Mouse (Mus musculus) gastrocnemius, adult 2 months (tissue): ENCODE measurements around the gene Snupn. TPM values are rescaled to one million over a fixed set of nuclear protein-coding genes. Genes with fewer than 3 reads are reported as not detected.
A peak's percentile ranks its signal among the peaks of the same experiment; 100 is the strongest.
"Not testable (repeated sequence)": the region's sequence is repeated elsewhere in the genome, so short reads cannot be mapped to it uniquely, and the experiment has no call there.

Source experiments
- DNase-seq: peaks from one replicate; pipeline ENCODE4 v3.0.0; 2022
- H3K27ac ChIP-seq: fragments of 200-600 bp; 2 replicates; pipeline ENCODE4 v1.8.1; 2022; ENCODE audit warnings: mild to moderate bottlenecking
- H3K4me3 ChIP-seq: fragments of 200-600 bp; 2 replicates; pipeline ENCODE4 v1.8.1; 2022; ENCODE audit warnings: mild to moderate bottlenecking, moderate library complexity
- CTCF ChIP-seq: fragments of 200-600 bp; IDR thresholded peaks from 2 replicates; pipeline ENCODE4 v1.8.1; 2022; ENCODE audit warnings: antibody characterized with exemption, mild to moderate bottlenecking, moderate library complexity
- intact Hi-C: fragments of 180-260 bp; cut with DNase I; formaldehyde crosslinking; loops from one replicate; pipeline ENCODE4 v1.15.1; 2025
- total RNA-seq, 2 experiments: library from RNA; stranded (reverse); gene quantifications; 2 replicates each; pipeline ENCODE4 v1.2.3; 2021

Snupn gene
- total RNA-seq, 2 experiments from 2014 or later = 8.4 to 11.3 TPM

- TF ChIP-seq CTCF = peak; percentile 43
- intact Hi-C loops = no loop called here
- Histone ChIP-seq H3K27ac (peak within 1 kb of the TSS; percentile 98), H3K4me3 (peak within 1 kb of the TSS; percentile 97)
- DNase-seq = peak; percentile 91
Measured at GRCm38 (mm10) chr9:56937223-56938160, 13.2 kb upstream of the Snupn start, which contains the start of gene Imp3. Imp3 (plus strand) TSS chr9:56937475.

GRCm38 (mm10) chr9:56938374-56938773, 12.3 kb upstream of the Snupn start:
- Histone ChIP-seq H3K4me3 (peak overlapping the region; percentile 97), H3K27ac (peak overlapping the region; percentile 98)
- TF ChIP-seq CTCF = no peak
- DNase-seq = no peak
- intact Hi-C loops = no loop called here

GRCm38 (mm10) chr9:56947481-56947880, 3.2 kb upstream of the Snupn start:
- DNase-seq = peak; percentile 26
- H3K4me3 ChIP-seq, H3K27ac ChIP-seq, intact Hi-C loops: not testable (repeated sequence)
- peak; percentile 81 for TF ChIP-seq CTCF

GRCm38 (mm10) chr9:56948699-56949098, 2.0 kb upstream of the Snupn start:
- H3K27ac ChIP-seq, intact Hi-C loops, DNase-seq, H3K4me3 ChIP-seq: not testable (repeated sequence)

GRCm38 (mm10) chr9:56949767-56950166, 911 bp upstream of the Snupn start:
- DNase-seq = no peak
- TF ChIP-seq CTCF = no peak
- peak overlapping the region; percentile 94 for H3K4me3 ChIP-seq
- peak overlapping the region; percentile 97; the same call in 1 of the 2 replicates for H3K27ac ChIP-seq
- intact Hi-C loops = loop anchor here (1.0 to 2.0 kb wide), 2 partner anchors 59 to 182 kb away; no protein-coding TSS in a partner anchor

- TF ChIP-seq CTCF = peak; percentile 12; the same call in 1 of the 2 replicates
- DNase-seq = no peak
- intact Hi-C loops = no loop called here
- Histone ChIP-seq H3K4me3 (no peak overlapping the region), H3K27ac (no peak overlapping the region)
Measured at GRCm38 (mm10) chr9:56953562-56953961, 2.9 kb downstream of the Snupn start.

- DNase-seq = no peak
- no peak overlapping the region for H3K27ac ChIP-seq
- intact Hi-C loops = no loop called here
- no peak for TF ChIP-seq CTCF
- H3K4me3 ChIP-seq = no peak overlapping the region
Measured at GRCm38 (mm10) chr9:56956966-56957675, 6.4 kb downstream of the Snupn start.

GRCm38 (mm10) chr9:56958689-56959088, 8.0 kb downstream of the Snupn start:
- H3K27ac ChIP-seq = no peak overlapping the region
- no peak for DNase-seq
- no peak overlapping the region for H3K4me3 ChIP-seq
- no peak for TF ChIP-seq CTCF
- intact Hi-C loops = no loop called here

- H3K27ac ChIP-seq = no peak overlapping the region
- DNase-seq = no peak
- TF ChIP-seq CTCF = peak; percentile 9; the same call in 1 of the 2 replicates
- intact Hi-C loops = no loop called here
- H3K4me3 ChIP-seq = no peak overlapping the region
Measured at GRCm38 (mm10) chr9:56961591-56961990, 10.9 kb downstream of the Snupn start.

- intact Hi-C loops = loop anchor here (10.0 kb wide), 1 partner anchor 75 kb away; no protein-coding TSS in a partner anchor
- no peak for TF ChIP-seq CTCF
- Histone ChIP-seq H3K27ac (no peak overlapping the region), H3K4me3 (no peak overlapping the region)
- no peak for DNase-seq
Measured at GRCm38 (mm10) chr9:56970158-56970557, 19.5 kb downstream of the Snupn start.

GRCm38 (mm10) chr9:56973960-56974524, 23.4 kb downstream of the Snupn start:
- no peak for DNase-seq
- Histone ChIP-seq H3K27ac (no peak overlapping the region), H3K4me3 (no peak overlapping the region)
- intact Hi-C loops = loop anchor here (10.0 kb wide), 1 partner anchor 71 kb away; no protein-coding TSS in a partner anchor
- no peak for TF ChIP-seq CTCF

GRCm38 (mm10) chr9:56975199-56975598, 24.5 kb downstream of the Snupn start:
- intact Hi-C loops = loop anchor here (10.0 kb wide), 1 partner anchor 70 kb away; no protein-coding TSS in a partner anchor
- no peak for TF ChIP-seq CTCF

More at GRCm38 (mm10) chr9:56975199-56975598, 24.5 kb downstream of the Snupn start:
- no peak overlapping the region for H3K27ac ChIP-seq
- H3K4me3 ChIP-seq = no peak overlapping the region
- DNase-seq = no peak
